8 mouse cellular contexts compared by ENCODE assay signal in genomic region chr13:96542081-96542889, GRCm38 (mm10). TPM values are rescaled to one million over a fixed set of nuclear protein-coding genes. Genes with fewer than 3 reads are reported as not detected.
DNase-seq lines count a peak whose midpoint lies in the region; ATAC-seq and TF ChIP-seq lines count a peak whose summit lies in the region.

TSS of gene Polk (minus strand) at chr13:96542579.
TSS of gene Col4a3bp (plus strand) at chr13:96542618.

- TF ChIP-seq CTCF in heart, adult 2 months (IDR thresholded peaks at IDR 0.05) = no peak

- WGBS in embryonic facial prominence, embryonic 14.5 days = under 1% methylated on average over 33 of the region's 50 CpGs
- under 1% methylated on average over 50 of the region's 50 CpGs for WGBS in heart, adult 2 months
- under 1% methylated on average over 44 of the region's 50 CpGs for WGBS in limb, embryonic 13.5 days
- WGBS in midbrain, embryonic 16.5 days = under 1% methylated on average over 36 of the region's 50 CpGs

- no peaks in the 10 kb centered on the region for H3K36me3 ChIP-seq in embryonic facial prominence, embryonic 14.5 days (ENCODE audit: control insufficient read depth, insufficient read depth, low read length)
- peaks cover 6% of the 10 kb centered on the region for H3K36me3 ChIP-seq in heart, adult 2 months (ENCODE audit: control insufficient read depth, insufficient read depth, low read length)
- H3K36me3 ChIP-seq in limb, embryonic 13.5 days = no peaks in the 10 kb centered on the region
- H3K36me3 ChIP-seq in midbrain, embryonic 16.5 days (ENCODE audit: control insufficient read depth, insufficient read depth, low read length) = no peaks in the 10 kb centered on the region

- DNase-seq in 3T3-L1 (ENCODE audit: low read depth, low spot score) = peak; percentile 96
- peak; percentile 83 to 94 for DNase-seq in adrenal gland, postnatal 4 days (ENCODE audit: low spot score in 2 of 2)
- peak; percentile 99 for DNase-seq in embryonic facial prominence, embryonic 14.5 days (ENCODE audit: low spot score)
- DNase-seq in heart, adult 2 months = peak; percentile 98
- peak; percentile 97 for DNase-seq in kidney, adult 8-10 months
- DNase-seq in spleen, postnatal 10 days (ENCODE audit: low spot score in 2 of 2) = peak; percentile 92 to 98

- H3K9ac ChIP-seq in embryonic facial prominence, embryonic 14.5 days (ENCODE audit: low read depth, low read length) = peak within 1 kb of the TSS; percentile 95
- peak within 1 kb of the TSS; percentile 94 for H3K9ac ChIP-seq in heart, adult 2 months (ENCODE audit: low read depth, low read length)
- peak within 1 kb of the TSS; percentile 94 for H3K9ac ChIP-seq in limb, embryonic 13.5 days
- H3K9ac ChIP-seq in midbrain, embryonic 16.5 days (ENCODE audit: low read depth, low read length) = peak within 1 kb of the TSS; percentile 91

- TF ChIP-seq POLR2A in heart, adult 2 months (IDR thresholded peaks at IDR 0.05; ENCODE audit: insufficient read depth, low read depth, low read length) = peak; percentile 95

- peaks cover 3% of the 10 kb centered on the region for H3K79me2 ChIP-seq in heart, adult 2 months (replicated peaks; ENCODE audit: control insufficient read depth, insufficient read depth, low read length)

- H3K4me2 ChIP-seq in embryonic facial prominence, embryonic 14.5 days (ENCODE audit: low read depth, low read length) = peak within 1 kb of the TSS; percentile 64
- H3K4me2 ChIP-seq in limb, embryonic 13.5 days (replicated peaks) = peak within 1 kb of the TSS; percentile 88
- peak within 1 kb of the TSS; percentile 76 for H3K4me2 ChIP-seq in midbrain, embryonic 16.5 days (ENCODE audit: low read length)

- ATAC-seq in embryonic facial prominence, embryonic 14.5 days (ENCODE audit: low read depth) = peak; percentile 99
- ATAC-seq in limb, embryonic 13.5 days (ENCODE audit: low FRiP score, low read depth) = peak; percentile 99
- ATAC-seq in midbrain, embryonic 16.5 days = peak; percentile 99

- no peaks in the 10 kb centered on the region for H3K9me3 ChIP-seq in embryonic facial prominence, embryonic 14.5 days (ENCODE audit: control insufficient read depth, low read length)
- no peaks in the 10 kb centered on the region for H3K9me3 ChIP-seq in limb, embryonic 13.5 days
- H3K9me3 ChIP-seq in midbrain, embryonic 16.5 days (replicated peaks; ENCODE audit: control insufficient read depth, low read length, poor library complexity, severe bottlenecking) = no peaks in the 10 kb centered on the region

- 0 out of 2 replicates have a peak, but pooled peaks have one; percentile 36 for TF ChIP-seq EP300 in heart, adult 2 months (IDR thresholded peaks at IDR 0.05; ENCODE audit: insufficient read depth, low read depth, low read length)

- H3K4me1 ChIP-seq in embryonic facial prominence, embryonic 14.5 days (ENCODE audit: control insufficient read depth, insufficient read depth, low read length) = peaks cover 7% of the 10 kb centered on the region; the same call in 1 of the 2 replicates
- peaks cover 2% of the 10 kb centered on the region; the same call in 1 of the 2 replicates for H3K4me1 ChIP-seq in heart, adult 2 months (ENCODE audit: control insufficient read depth, insufficient read depth, low read length)
- H3K4me1 ChIP-seq in limb, embryonic 13.5 days = peaks cover 11% of the 10 kb centered on the region; the same call in 1 of the 2 replicates
- peaks cover 6% of the 10 kb centered on the region for H3K4me1 ChIP-seq in midbrain, embryonic 16.5 days (ENCODE audit: control insufficient read depth, insufficient read depth, low read length)

- intact Hi-C loops in heart, adult 2 months (cut with DNase I) = loop anchor here (2.0 to 5.0 kb wide), 4 partner anchors 31 to 155 kb away; partner anchors contain the start of gene Poc5

- H3K27me3 ChIP-seq in embryonic facial prominence, embryonic 14.5 days (replicated peaks; ENCODE audit: control insufficient read depth, insufficient read depth, low read length) = no peaks in the 10 kb centered on the region
- H3K27me3 ChIP-seq in heart, adult 2 months (ENCODE audit: control insufficient read depth, insufficient read depth, low read length) = no peaks in the 10 kb centered on the region
- no peaks in the 10 kb centered on the region for H3K27me3 ChIP-seq in limb, embryonic 13.5 days
- no peaks in the 10 kb centered on the region for H3K27me3 ChIP-seq in midbrain, embryonic 16.5 days (ENCODE audit: control insufficient read depth, insufficient read depth, low read depth, low read length)

- peak within 1 kb of the TSS; percentile 99 for H3K4me3 ChIP-seq in embryonic facial prominence, embryonic 14.5 days (ENCODE audit: low read depth, low read length)
- peak within 1 kb of the TSS; percentile 82 for H3K4me3 ChIP-seq in heart, adult 2 months
- H3K4me3 ChIP-seq in limb, embryonic 13.5 days = peak within 1 kb of the TSS; percentile 97
- peak within 1 kb of the TSS; percentile 81 for H3K4me3 ChIP-seq in midbrain, embryonic 16.5 days (ENCODE audit: low read depth, low read length)

- H3K27ac ChIP-seq in embryonic facial prominence, embryonic 14.5 days (replicated peaks; ENCODE audit: low read depth, low read length) = peak within 1 kb of the TSS; percentile 94
- H3K27ac ChIP-seq in heart, adult 2 months = peak within 1 kb of the TSS; percentile 95
- peak within 1 kb of the TSS; percentile 90 for H3K27ac ChIP-seq in limb, embryonic 13.5 days
- peak within 1 kb of the TSS; percentile 96 for H3K27ac ChIP-seq in midbrain, embryonic 16.5 days (ENCODE audit: low read length)

RNA-seq across cellular contexts. Expression of gene Polk, which starts in this region (rescaled TPM):
- 10 to 100 TPM; 44.0 to 47.0 TPM for total RNA-seq in adrenal gland, postnatal 4 days (2021)
- polyA plus RNA-seq in embryonic facial prominence, embryonic 14.5 days (2014; fragmentation: Nextera tagmentation; extraction: Ambion mirVana) = 10.1 and 10.7 TPM in 2 replicates
- total RNA-seq in heart, adult 2 months (2021) = 1 to 10 TPM; 4.1 to 5.2 TPM
- 1.1 and 2.1 TPM in 2 replicates for polyA plus RNA-seq in heart, adult 2 months (2012; rRNA removed)
- 10.5 and 11.6 TPM in 2 replicates for polyA plus RNA-seq in limb, embryonic 13.5 days (2015; fragmentation: Nextera tagmentation; extraction: Ambion mirVana)
- polyA plus RNA-seq in midbrain, embryonic 16.5 days (2015; fragmentation: Nextera tagmentation; extraction: Ambion mirVana) = 7.7 and 7.8 TPM in 2 replicates

RNA-seq across cellular contexts. Expression of gene Col4a3bp, which starts in this region (rescaled TPM):
- 100 to 1,000 TPM in 1 of 2 experiments, 10 to 100 TPM in 1; 99.9 to 101 TPM for total RNA-seq in adrenal gland, postnatal 4 days (2021)
- 10.2 and 10.8 TPM in 2 replicates for polyA plus RNA-seq in embryonic facial prominence, embryonic 14.5 days (2014; fragmentation: Nextera tagmentation; extraction: Ambion mirVana)
- total RNA-seq in heart, adult 2 months (2021) = 10 to 100 TPM; 33.3 to 39.8 TPM
- 7.1 and 21.7 TPM in 2 replicates for polyA plus RNA-seq in heart, adult 2 months (2012; rRNA removed)
- polyA plus RNA-seq in limb, embryonic 13.5 days (2015; fragmentation: Nextera tagmentation; extraction: Ambion mirVana) = 9.9 and 10.2 TPM in 2 replicates
- polyA plus RNA-seq in midbrain, embryonic 16.5 days (2015; fragmentation: Nextera tagmentation; extraction: Ambion mirVana) = 7.9 and 8.1 TPM in 2 replicates

Comparison
In these comparisons a context has a peak if more than half of its experiments do, and no peak if none do; other contexts are left out.
1. Peak in every context shown above with its lines: DNase-seq, ATAC-seq, H3K4me3 ChIP-seq and H3K27ac ChIP-seq.
2. RNA of gene Polk (total RNA-seq): 44.0 to 47.0 TPM in adrenal gland, postnatal 4 days; 4.1 to 5.2 TPM in heart, adult 2 months; every median in the first group is over 4 times any median in the second.